Mouse (Mus musculus): ENCODE measurements around the gene Fbxl4. TPM values are rescaled to one million over a fixed set of nuclear protein-coding genes. Genes with fewer than 3 reads are reported as not detected.
"Not testable (repeated sequence)": the region's sequence is repeated elsewhere in the genome, so short reads cannot be mapped to it uniquely, and the experiment has no call there.

Fbxl4 gene
- 13.0 and 14.7 TPM in 2 replicates for polyA plus RNA-seq (2015; fragmentation: Nextera tagmentation; extraction: Ambion mirVana)

DNA sequence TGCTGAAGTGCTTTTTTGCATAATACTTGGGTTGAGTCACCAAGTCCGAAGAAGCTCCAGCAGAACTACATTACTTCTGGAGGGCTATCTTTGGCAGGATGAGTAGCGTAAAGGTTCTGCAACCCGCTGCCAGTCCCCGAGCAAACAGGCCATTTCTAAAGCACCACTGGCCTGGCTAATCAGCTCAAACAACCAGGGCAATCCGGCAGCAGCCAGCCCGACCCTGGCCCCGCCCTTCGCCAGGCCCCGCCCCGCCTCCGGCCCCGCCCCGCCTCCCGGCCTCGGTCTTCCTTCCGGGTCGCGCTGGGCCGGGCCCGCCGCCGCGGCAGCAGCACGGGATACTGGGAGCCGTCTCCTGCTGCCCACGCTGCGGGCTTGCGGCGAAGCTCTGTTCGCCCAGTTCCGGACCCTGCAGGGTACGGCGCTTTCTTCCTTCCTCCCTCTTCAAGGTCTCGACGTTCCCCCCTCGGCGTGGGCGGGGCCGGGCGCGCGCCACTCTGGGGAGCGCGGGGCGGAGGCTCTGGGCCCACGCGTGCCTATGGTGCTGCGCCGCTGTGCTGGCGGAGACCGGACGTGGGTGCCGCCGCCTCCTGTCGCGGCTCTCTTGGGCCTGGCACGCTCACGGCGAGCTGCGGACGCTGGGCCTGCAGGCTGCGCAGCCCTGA, at the start of gene Fbxl4:
Gene Fbxl4, plus strand, starts transcription at position 278 of the 665 bp plus-strand sequence.
- ATAC-seq (ENCODE audit: low read depth): peak; percentile 99
- H3K27ac ChIP-seq (replicated peaks): peak within 1 kb of the TSS; percentile 93
- under 1% methylated on average over 46 of the region's 62 CpGs for WGBS

GRCm38 (mm10) chr4:22314564-22314963, 42.8 kb upstream of the Fbxl4 start:
- Histone ChIP-seq H3K9me3 (no peaks in the 10 kb centered on the region), H3K4me2 (no peak overlapping the region), H3K9ac (no peak overlapping the region), H3K27ac (replicated peaks) (no peak overlapping the region), H3K27me3 (no peaks in the 10 kb centered on the region), H3K4me3 (no peak overlapping the region), H3K4me1 (replicated peaks) (no peaks in the 10 kb centered on the region), H3K36me3 (no peaks in the 10 kb centered on the region)
- ATAC-seq (ENCODE audit: low read depth): no peak
- WGBS: 86% methylated on average over 3 of the region's 3 CpGs

More for the DNA sequence above, at the start of gene Fbxl4:
- H3K27me3 ChIP-seq: no peaks in the 10 kb centered on the region
- H3K36me3 ChIP-seq: no peaks in the 10 kb centered on the region
- peaks cover 12% of the 10 kb centered on the region; the same call in 1 of the 2 replicates for H3K9me3 ChIP-seq
- peak within 1 kb of the TSS; percentile 93 for H3K9ac ChIP-seq
- H3K4me3 ChIP-seq: peak within 1 kb of the TSS; percentile 79
- peak within 1 kb of the TSS; percentile 71 for H3K4me2 ChIP-seq
- H3K4me1 ChIP-seq (replicated peaks): peaks cover 23% of the 10 kb centered on the region

DNA sequence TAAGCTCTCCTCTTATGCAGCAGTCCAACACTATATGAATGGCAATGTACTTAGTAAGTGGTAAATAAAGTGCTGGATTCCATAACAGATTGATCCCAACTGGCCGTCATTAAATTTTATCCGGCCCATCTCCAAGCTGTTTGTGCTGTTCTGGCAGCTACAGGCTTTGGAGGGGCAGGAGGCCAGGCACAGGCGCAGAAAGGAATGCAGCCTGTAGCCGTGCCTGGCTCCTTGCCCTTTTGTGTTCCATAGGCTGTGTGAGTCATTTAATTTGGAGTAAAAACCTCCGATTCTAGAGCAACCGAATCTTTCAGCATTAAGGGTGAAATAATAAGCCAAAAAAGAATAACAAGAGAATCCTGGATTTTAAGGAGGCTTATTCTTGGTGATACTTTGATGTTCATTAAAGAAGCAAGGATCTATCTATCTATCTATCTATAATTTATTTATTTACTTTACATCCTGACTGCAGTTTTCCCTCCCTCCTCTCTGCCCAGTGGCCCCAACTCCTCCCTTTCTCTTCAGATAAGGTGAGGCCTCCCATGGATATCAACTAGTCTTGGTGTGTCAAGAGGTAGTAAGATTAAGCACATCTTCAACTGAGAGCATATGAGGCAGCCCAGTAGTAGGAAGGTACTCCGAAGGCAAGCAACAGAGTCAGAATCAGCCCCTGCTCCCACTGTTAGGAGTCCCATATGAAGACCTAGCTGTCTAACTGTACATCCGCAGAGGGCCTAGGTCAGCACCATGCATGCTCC, 14.3 kb upstream of the Fbxl4 start:
- no peak for ATAC-seq (ENCODE audit: low read depth)
- Histone ChIP-seq H3K36me3 (no peaks in the 10 kb centered on the region), H3K9me3 (no peaks in the 10 kb centered on the region), H3K27ac (replicated peaks) (no peak overlapping the region), H3K4me1 (replicated peaks) (no peaks in the 10 kb centered on the region), H3K9ac (no peak overlapping the region), H3K4me3 (no peak overlapping the region), H3K4me2 (no peak overlapping the region), H3K27me3 (no peaks in the 10 kb centered on the region)
- WGBS: 86% methylated on average over 8 of the region's 8 CpGs

DNA sequence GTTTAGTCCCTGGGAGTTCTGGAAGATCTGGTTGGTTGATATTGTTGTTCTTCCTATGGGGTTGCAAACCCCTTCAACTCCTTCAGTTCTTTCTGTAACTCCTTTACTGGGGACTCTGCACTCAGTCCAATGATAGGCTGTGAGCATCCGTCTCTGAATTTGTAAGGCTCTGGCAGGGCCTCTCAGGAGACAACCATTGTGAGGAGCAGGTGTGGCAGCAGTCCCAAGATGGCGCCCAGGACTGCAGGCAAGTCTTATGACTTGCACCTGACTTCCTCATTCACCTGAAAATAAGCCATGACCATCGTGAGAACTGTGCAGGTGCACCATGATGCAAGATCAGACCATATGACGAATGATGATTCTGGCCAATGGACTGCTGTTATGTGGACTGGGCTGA, 8.3 kb upstream of the Fbxl4 start:
- H3K9ac ChIP-seq; H3K4me1 ChIP-seq (replicated peaks); H3K27ac ChIP-seq (replicated peaks); ATAC-seq (ENCODE audit: low read depth); H3K4me2 ChIP-seq; H3K36me3 ChIP-seq; H3K27me3 ChIP-seq; H3K4me3 ChIP-seq: not testable (repeated sequence)
- peaks cover 12% of the 10 kb centered on the region; the same call in 1 of the 2 replicates for H3K9me3 ChIP-seq
- WGBS: 93% methylated on average over 4 of the region's 4 CpGs

- Histone ChIP-seq H3K9ac (peak overlapping the region; percentile 93), H3K9me3 (0 out of 2 replicates have a peak, but pooled peaks cover 10% of the 10 kb centered on the region), H3K27me3 (no peaks in the 10 kb centered on the region), H3K4me2 (peak overlapping the region; percentile 71), H3K36me3 (no peaks in the 10 kb centered on the region), H3K27ac (replicated peaks) (peak overlapping the region; percentile 93), H3K4me3 (peak overlapping the region; percentile 79), H3K4me1 (replicated peaks) (peaks cover 23% of the 10 kb centered on the region)
- 6% methylated on average over 10 of the region's 10 CpGs for whole genome bisulfite sequencing
- ATAC-seq (ENCODE audit: low read depth): peak; percentile 76
Measured at GRCm38 (mm10) chr4:22357931-22358300, 573 bp downstream of the Fbxl4 start.

GRCm38 (mm10) chr4:22358487-22358886, 1.1 kb downstream of the Fbxl4 start:
- peak overlapping the region; percentile 71 for H3K4me2 ChIP-seq
- no peak for ATAC-seq (ENCODE audit: low read depth)
- 88% methylated on average over 10 of the region's 10 CpGs for WGBS
- H3K4me1 ChIP-seq (replicated peaks): peaks cover 23% of the 10 kb centered on the region
- H3K9me3 ChIP-seq: 0 out of 2 replicates have a peak, but pooled peaks cover 5% of the 10 kb centered on the region
- H3K27me3 ChIP-seq: no peaks in the 10 kb centered on the region
- no peak overlapping the region for H3K27ac ChIP-seq (replicated peaks)
- 0 out of 2 replicates have a peak overlapping the region, but pooled peaks have one; percentile 93 for H3K9ac ChIP-seq
- H3K4me3 ChIP-seq: peak overlapping the region; percentile 79
- no peaks in the 10 kb centered on the region for H3K36me3 ChIP-seq

DNA sequence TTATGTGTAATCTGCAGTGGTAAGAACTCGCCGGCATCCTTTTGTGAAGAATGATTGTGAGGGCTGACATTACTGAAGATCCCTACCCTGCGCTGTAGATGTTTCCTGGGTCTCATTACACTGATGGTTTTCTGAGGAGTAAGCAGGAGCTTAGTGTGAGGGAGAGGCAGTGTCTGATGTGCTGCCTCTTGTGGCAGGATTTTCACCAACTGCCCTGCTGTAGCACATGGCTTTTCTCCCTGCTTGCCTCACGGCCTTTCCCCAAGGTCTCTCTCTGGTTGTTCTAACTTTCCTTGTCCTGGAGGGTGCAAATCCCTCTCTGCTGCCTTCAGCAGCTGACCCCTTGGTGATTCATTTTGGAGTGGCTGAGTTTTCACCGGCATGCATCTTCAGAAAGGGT, 10.0 kb downstream of the Fbxl4 start:
- no peak overlapping the region for H3K4me2 ChIP-seq
- H3K4me1 ChIP-seq (replicated peaks): no peaks in the 10 kb centered on the region
- peak; percentile 50; the same call in 1 of the 2 replicates for ATAC-seq (ENCODE audit: low read depth)
- H3K4me3 ChIP-seq: no peak overlapping the region
- H3K36me3 ChIP-seq: no peaks in the 10 kb centered on the region
- 67% methylated on average over 5 of the region's 5 CpGs for WGBS
- H3K27me3 ChIP-seq: no peaks in the 10 kb centered on the region
- H3K9me3 ChIP-seq: no peaks in the 10 kb centered on the region
- no peak overlapping the region for H3K27ac ChIP-seq (replicated peaks)
- H3K9ac ChIP-seq: no peak overlapping the region

- peaks cover 10% of the 10 kb centered on the region for H3K36me3 ChIP-seq
- H3K4me2 ChIP-seq: no peak overlapping the region
- ATAC-seq (ENCODE audit: low read depth): no peak
- no peak overlapping the region for H3K9ac ChIP-seq
- 36% methylated on average over 1 of the region's 1 CpGs for WGBS
- no peak overlapping the region for H3K4me3 ChIP-seq
- peaks cover 18% of the 10 kb centered on the region for H3K4me1 ChIP-seq (replicated peaks)
- H3K27me3 ChIP-seq: no peaks in the 10 kb centered on the region
- no peak overlapping the region for H3K27ac ChIP-seq (replicated peaks)
- no peaks in the 10 kb centered on the region for H3K9me3 ChIP-seq
Measured at GRCm38 (mm10) chr4:22378516-22378915, 21.2 kb downstream of the Fbxl4 start.

DNA sequence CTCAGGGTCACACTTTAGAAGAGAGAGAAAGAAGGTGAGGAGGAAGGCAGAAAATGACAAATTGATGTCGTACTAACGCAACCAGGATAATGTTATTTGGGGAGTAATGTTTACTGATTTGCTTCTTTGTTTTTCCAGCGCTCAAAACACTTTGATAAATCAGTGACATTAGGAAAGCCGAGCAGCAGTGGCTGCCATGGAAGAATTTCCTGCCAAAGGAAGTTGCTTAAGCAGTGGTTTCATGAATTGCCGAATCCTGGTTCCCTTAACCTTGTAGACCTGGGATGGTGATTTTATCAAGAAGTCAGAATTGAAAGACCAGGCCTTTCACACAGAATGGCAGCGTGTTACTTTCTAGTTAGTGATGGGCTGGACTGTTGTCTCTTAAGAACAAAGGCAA, 23.3 kb downstream of the Fbxl4 start:
- no peak overlapping the region for H3K27ac ChIP-seq (replicated peaks)

DNA sequence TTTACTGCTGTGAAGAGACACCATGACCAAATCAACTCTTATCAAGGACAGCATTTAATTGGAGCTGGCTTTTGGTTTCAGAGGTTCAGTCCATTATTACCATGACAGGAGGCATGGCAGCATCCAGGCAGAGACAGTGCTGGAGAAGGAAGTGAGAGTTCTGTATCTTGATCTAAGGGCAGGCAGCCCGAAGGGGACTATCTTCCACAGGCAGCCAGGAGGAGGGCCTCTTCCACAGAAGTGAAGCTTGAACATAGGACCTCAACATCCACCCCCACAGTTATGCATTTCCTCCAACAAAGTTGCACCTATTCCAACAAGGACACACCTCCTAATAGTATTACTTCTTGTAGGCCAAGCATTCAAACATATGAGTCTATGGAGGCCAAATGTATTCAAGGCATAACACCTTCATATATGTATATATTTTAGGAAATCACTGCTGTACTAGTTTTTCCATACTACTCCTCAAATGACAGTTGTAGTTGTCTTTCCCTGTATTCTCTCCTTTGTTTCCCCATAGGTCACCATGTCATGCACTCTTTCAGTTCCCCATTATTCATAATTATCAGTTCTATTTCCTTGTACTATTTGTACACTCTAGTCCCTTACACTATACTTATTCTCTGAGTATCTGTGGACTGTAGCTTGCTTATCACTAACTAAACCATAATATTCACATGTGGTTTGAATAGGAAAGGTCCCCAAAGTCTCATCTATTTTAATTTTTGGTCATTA, 26.4 kb downstream of the Fbxl4 start:
- Histone ChIP-seq H3K27me3 (no peaks in the 10 kb centered on the region), H3K4me2 (no peak overlapping the region), H3K9me3 (no peaks in the 10 kb centered on the region), H3K4me3 (no peak overlapping the region), H3K36me3 (peaks cover 5% of the 10 kb centered on the region; the same call in 1 of the 2 replicates), H3K27ac (replicated peaks) (no peak overlapping the region), H3K9ac (no peak overlapping the region), H3K4me1 (replicated peaks) (peaks cover 11% of the 10 kb centered on the region)
- no peak for ATAC-seq (ENCODE audit: low read depth)
- WGBS: 96% methylated on average over 1 of the region's 1 CpGs

More for the DNA sequence above, 23.3 kb downstream of the Fbxl4 start:
- WGBS: 70% methylated on average over 6 of the region's 6 CpGs
- Histone ChIP-seq H3K4me1 (replicated peaks) (peaks cover 18% of the 10 kb centered on the region), H3K4me2 (no peak overlapping the region), H3K27me3 (no peaks in the 10 kb centered on the region), H3K36me3 (peaks cover 12% of the 10 kb centered on the region), H3K9me3 (no peaks in the 10 kb centered on the region), H3K4me3 (no peak overlapping the region), H3K9ac (no peak overlapping the region)
- ATAC-seq (ENCODE audit: low read depth): no peak

- peak; percentile 32; the same call in 1 of the 2 replicates for ATAC-seq (ENCODE audit: low read depth)
- no peaks in the 10 kb centered on the region for H3K9me3 ChIP-seq
- 57% methylated on average over 7 of the region's 7 CpGs for WGBS
- H3K36me3 ChIP-seq: no peaks in the 10 kb centered on the region
- no peak overlapping the region for H3K4me2 ChIP-seq
- no peak overlapping the region for H3K4me3 ChIP-seq
- no peak overlapping the region for H3K27ac ChIP-seq (replicated peaks)
- no peak overlapping the region for H3K9ac ChIP-seq
- H3K27me3 ChIP-seq: no peaks in the 10 kb centered on the region
- H3K4me1 ChIP-seq (replicated peaks): no peaks in the 10 kb centered on the region; the same call in 1 of the 2 replicates
Measured at GRCm38 (mm10) chr4:22390045-22390444, 32.7 kb downstream of the Fbxl4 start.
